Mouse (Mus musculus) cerebellum, adult 11-12 months (tissue): ENCODE data around the gene Tbxas1.

Source experiments
- DNase-seq: peaks from one replicate; pipeline ENCODE4 v3.0.0; 2022

Tbxas1 gene

DNA sequence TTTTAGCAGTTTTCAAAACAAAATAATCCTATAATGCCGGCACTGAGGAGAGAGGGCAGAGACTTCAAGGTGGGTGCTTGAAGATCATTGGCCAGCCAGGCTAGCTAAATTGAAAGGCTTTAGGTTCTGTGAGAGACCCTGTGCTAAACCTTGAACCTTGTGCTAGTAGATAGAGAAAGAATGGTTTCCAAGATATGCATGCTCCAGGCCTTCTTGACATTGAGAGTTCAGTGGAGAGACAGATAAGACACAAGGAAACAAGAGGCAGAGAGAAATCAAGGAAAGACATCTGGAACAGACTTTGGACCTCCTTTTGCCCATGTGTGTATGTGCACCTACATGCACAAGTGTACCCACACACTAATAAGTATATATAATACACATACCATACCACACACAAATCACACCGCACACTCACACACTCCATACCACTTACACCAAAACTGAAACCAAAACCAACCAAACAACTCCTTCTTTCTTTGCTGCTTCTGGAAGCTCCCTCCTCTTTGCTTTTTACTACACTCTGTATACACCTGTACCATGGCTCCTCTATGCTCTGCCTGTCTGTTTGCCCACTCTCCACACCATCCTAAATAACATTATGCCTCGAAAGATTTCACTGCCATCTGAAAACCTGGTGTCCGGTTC, 25.4 kb downstream of the Tbxas1 start:
- DNase-seq, result no peak

GRCm38 (mm10) chr6:38901152-38901551, 25.9 kb downstream of the Tbxas1 start:
- DNase-seq, result no peak

DNA sequence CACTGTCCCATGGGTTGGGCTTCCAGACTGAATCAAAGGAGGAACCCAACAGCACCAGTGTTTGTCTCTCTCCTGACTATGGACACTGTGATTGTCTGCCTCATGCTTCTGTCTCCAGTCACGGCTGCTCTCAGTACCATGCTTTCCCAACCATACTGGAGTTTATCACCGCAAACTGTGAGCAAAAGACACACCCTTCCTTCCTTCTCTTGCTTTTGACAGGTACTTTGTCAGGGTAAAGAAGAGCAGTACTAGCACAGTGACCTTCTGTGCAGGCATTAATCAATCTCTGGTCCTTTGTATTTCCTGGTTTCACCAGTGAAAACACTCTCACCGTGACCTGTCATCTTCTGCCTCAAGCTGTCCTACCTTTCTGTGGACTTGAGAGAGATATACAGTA, 26.4 kb downstream of the Tbxas1 start:
- DNase-seq, result no peak

- DNase-seq, result no peak
Measured at GRCm38 (mm10) chr6:38902820-38903439, 27.7 kb downstream of the Tbxas1 start.

- no peak for DNase-seq
Measured at GRCm38 (mm10) chr6:38906005-38906404, 30.8 kb downstream of the Tbxas1 start.

GRCm38 (mm10) chr6:38908401-38908800, 33.2 kb downstream of the Tbxas1 start:
- no peak for DNase-seq

DNA sequence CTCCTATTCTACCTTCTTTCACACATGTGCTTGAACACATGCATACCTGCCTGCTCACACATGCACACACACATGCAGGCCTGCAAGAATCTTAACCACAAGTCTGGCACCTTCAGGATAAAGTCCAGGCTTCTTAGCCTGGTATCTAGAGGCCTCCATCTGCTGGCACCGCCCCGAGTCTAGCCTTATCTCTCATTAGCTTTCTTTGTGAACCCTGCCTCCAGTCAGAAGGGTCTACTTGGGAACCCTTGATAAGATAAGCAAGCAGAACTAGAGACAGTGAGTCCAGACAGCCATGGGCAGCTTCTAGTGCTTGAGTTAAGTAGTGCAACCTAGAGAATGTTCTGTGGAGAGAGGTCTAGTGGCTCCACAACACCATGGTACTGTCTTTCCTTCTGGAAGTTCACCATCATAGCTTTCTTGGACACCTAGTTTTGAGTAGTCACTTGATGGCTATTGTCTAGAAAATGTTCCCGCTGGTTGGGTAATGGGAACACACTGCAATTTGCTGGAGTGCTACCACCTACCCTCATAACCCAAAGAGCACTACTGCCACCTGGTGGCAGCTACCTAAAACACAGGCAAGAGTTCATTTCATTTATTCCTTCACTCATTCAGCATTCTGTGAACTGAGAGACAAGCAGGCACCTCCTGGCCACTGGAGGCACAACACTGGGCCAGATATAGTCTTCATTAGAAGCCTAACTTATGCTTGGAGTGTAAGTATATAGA, 35.8 kb downstream of the Tbxas1 start:
- DNase-seq, result peak; percentile 51

DNA sequence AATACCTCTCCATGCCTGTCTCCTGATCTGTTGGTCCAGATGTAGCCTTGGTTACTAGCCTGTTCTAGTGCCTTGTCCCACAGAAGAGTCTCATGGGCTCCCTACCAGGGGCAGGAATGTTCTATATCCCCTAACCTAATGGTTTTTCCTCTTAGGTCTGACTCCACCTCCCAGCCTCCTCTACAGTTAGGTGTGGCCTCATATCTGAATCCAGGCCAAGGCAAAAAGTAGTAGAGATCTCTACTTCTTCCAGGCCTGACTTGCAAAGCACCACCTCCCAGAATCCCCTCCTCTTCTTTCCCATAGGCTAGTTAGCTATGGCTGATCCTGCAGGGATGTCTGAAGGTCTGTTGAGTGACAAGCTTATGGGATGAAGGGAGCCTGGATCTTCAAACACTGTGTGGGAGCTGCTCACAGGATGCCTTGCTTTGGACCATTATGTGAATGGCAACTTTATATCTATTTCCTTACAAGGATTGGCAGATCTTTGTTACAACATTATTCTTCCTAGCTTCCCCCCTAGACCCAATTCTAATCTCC, 37.0 kb downstream of the Tbxas1 start:
- no peak for DNase-seq

- DNase-seq, result no peak
Measured at GRCm38 (mm10) chr6:38912845-38913244, 37.6 kb downstream of the Tbxas1 start.

- DNase-seq, result no peak
Measured at GRCm38 (mm10) chr6:38913386-38914042, 38.3 kb downstream of the Tbxas1 start.

DNA sequence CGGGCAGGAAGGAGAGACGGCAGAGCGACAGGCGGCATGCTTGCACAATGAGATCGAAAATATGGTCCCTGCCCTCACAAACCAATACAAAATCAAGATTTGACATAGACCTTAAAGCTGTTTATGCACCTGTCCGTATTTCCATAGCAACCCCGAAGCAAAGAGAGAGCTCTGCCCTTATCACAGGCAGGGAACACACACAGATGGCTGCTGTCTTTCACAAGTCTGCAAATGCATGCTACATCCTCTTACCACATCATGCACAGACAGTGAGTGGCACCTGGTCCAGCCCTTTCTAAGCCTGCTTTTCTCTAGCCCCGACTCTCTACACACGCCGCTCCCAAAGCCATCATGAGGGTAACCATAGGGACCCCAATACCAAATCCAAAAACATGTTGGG, 39.0 kb downstream of the Tbxas1 start:
- DNase-seq, result no peak

DNA sequence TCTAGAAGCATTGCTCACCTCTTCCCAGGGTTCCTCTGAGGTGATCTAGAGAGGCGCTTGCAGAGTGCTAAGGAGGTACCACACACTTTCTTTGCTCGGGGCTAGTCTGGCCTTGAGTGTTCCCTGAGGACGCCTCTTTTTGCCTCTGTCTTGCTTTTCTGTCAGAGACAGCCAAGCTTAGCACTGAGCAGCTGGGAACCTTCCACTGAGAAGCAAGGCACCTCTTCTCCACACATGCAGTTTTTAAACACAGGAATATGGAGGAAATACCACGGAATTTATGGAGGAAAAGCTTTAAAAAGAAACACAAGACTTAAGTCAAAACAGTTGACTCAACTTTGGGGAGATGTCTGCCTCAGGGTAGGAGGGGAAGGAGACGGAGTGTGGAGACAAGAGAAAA, 40.6 kb downstream of the Tbxas1 start:
- DNase-seq, result no peak

- DNase-seq, result no peak
Measured at GRCm38 (mm10) chr6:38916571-38916970, 41.4 kb downstream of the Tbxas1 start.

DNA sequence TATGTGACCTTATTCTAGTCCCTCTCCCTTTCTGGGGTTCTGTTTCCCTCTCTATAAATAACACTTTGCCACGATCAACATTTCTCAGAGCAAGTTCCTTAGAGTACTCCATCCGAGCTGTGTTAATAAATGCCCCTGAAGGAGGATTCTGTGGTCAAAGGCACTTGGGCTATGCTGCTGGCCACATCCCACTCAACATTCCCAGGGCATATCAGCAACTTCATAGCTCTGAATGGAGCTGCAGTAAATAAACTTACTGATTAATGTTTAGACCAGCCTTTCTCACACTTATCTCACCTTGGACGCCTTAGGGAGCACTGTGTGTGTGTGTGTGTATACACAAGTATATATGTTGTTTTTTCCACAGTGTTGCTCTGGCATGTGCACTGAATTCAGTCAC, 42.2 kb downstream of the Tbxas1 start:
- DNase-seq, result no peak

DNA sequence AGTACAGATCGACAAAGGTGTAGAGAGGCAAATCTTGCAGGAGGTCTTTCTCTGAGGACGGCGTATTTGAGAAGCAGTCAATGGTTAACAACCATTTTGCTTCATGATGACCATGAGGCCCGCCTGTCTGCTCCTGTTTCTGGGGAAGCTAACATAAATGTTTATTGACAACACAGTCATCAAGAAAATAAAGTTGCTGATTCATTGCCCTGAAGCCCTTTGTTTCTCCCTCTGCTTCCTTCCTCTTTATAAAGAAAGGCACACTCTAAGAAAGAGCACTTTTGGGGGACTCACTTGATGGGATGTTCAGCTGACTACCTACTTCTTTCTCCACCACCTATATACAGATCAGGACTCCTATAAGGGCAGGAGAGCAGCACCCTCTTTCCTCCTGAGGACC, 43.5 kb downstream of the Tbxas1 start:
- no peak for DNase-seq

DNA sequence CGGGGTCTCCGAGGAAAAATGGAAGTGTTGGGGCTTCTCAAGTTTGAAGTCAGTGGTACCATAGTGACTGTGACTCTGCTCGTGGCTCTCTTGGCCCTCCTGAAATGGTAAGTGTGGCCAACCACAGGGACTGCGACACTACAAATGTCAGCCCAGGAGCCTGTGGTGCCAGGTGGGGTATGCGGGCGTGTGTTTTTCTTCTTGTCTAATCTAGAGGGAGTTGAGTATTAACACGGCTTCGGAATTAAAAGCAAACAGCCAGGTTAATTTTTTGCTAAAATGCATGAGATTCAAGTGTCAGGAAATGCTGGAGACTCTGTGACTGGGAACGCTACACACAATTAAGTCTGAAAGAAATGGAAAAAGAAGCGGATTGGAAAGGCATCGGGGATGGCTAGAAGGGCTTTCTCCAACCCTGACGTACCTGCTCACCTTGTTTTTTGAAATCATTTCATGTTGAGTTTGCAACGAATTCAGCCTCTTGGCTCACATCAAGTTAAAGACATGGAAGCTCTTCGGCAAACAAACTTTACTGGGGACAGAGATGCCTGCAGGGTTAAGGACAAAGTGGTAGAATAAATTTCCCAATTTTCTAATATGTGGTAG, 44.0 kb downstream of the Tbxas1 start:
- DNase-seq, result no peak

- DNase-seq, result no peak
Measured at GRCm38 (mm10) chr6:38920141-38920540, 44.9 kb downstream of the Tbxas1 start.

DNA sequence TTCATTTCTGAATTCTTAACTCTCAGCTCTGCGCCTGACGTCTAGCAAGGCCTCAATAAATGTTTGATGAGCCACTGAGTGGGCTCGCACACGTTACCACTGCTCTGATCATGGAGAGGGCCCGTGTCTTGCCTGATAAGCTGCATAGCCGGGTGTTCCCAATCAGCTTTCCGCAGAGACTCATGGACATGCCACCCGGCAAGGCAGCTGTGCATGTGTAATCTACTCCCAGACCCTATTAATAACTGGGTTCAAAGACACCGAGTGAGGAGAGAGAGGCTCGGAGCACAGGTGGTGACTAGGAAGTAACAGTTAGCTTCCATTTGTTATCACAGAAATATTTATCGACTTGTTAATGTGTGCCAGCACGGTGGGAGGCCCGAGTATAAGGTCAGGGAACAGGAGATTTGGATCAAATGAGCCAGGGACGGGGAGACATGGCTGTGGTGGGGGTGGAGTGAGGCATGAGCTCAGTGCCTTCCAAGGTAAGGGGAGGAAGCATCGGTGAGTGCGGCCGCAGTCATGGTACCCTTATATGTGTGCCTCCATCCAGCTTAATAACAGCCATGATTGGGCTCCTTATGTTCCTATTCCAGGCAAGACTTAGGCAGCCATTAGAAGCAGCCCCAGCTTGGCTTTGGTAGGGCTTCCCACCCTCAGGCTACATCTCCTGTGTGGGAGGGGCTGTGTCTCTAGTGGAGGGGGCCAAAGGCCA, 46.0 kb downstream of the Tbxas1 start:
- no peak for DNase-seq

DNA sequence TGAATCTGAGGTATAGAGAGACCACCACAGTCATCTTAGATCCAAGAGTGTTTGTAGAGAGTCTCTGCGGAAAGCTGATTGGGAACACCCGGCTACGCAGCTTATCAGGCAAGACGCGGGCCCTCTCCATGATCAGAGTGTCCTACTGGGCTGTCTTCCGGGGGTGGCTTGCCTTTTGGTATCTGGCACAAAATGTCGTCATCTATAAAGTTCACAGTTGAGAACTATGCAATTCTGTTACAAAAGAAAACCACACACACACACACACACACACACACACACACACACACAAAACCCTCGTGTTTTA, 46.6 kb downstream of the Tbxas1 start:
- DNase-seq, result no peak

DNA sequence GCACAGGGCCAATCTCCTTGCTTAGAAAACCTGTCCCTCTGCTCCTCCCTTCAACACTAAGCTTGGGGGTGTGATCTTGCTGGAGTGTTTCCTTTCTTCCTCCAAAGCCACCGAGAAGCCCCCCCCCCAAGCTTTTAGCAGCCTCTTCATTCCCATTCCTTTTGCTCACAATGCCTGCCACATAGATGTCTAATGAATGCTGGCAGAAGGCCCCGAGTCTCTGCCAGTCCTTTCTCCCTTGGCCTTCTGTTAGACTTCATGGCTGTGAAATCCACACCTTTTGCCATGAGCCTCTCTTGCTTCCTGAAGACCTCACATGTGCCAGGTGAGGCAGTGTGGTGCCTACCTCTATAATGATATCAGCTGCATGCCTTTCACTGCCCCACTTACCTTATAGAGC, 47.3 kb downstream of the Tbxas1 start:
- no peak for DNase-seq

- DNase-seq, result no peak
Measured at GRCm38 (mm10) chr6:38923450-38923849, 48.2 kb downstream of the Tbxas1 start.
